In the genomic region with DNA sequence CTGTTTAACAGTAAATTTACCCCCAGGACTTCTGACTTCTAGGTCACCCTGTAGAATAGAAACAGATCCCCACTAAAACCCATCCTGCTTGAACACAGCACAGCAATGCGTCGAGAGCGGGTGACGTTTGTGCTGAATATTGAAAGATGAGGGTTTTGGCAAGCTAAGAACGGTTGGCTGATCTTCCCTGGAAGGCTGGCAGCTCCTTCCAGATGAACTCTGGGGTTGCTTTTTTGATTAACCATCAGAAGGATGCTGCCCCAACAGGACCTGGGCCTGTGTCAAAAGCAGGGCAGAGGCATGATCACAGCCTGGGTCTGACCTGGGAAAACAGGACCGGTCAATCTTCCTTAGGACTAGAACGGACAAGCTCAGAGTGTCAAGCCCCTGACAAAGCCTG, we compare ENCODE assay signal across 19 mouse cellular contexts. TPM values are rescaled to one million over a fixed set of nuclear protein-coding genes. Genes with fewer than 3 reads are reported as not detected.
A peak's percentile ranks its signal among the peaks of the same experiment; 100 is the strongest.
DNase-seq lines count a peak whose midpoint lies in the region; ATAC-seq and TF ChIP-seq lines count a peak whose summit lies in the region.
"Had no signal": no experiment of that assay in that cellular context is flagged by ENCODE, and none has a peak within 500 bp of the region (broad histone marks: within the 10 kb centered on the region; RNA-seq: fewer than 3 reads in every experiment).

No protein-coding gene starts in this region.

- no peak overlapping the region for H3K4me2 ChIP-seq in midbrain, embryonic 13.5 days (replicated peaks)
- H3K4me2 ChIP-seq in midbrain, postnatal 0 days (ENCODE audit: low read depth, low read length, poor library complexity, severe bottlenecking) = no peak overlapping the region
- H3K4me2 ChIP-seq: embryonic facial prominence, embryonic 12.5 days; forebrain, embryonic 13.5 days; forebrain, embryonic 15.5 days had no signal

- peak; percentile 59 for DNase-seq in embryo, embryonic 10 days (ENCODE audit: low spot score)
- DNase-seq in embryo, embryonic 9.5 days (ENCODE audit: extremely low spot score) = no peak
- DNase-seq in midbrain, postnatal 0 days (ENCODE audit: low spot score) = no peak
- no peak for DNase-seq in thymus, adult 2 months
- DNase-seq in thymus, adult 18-20 months = no peak
- DNase-seq in embryonic facial prominence, embryonic 10.5 days (ENCODE audit: low spot score) = no peak
- DNase-seq in cerebellum, adult 18-20 months = no peak
- DNase-seq: adrenal gland, adult 2 months; adrenal gland, postnatal 10 days; adrenal gland, postnatal 25 days; cerebellum, adult 11-12 months; cerebellum, adult 8-10 months; cerebellum, adult 9-11 months; cerebellum, postnatal 25 days; forebrain, postnatal 0 days had no signal

- TF ChIP-seq CTCF in midbrain, postnatal 0 days (IDR thresholded peaks at IDR 0.05) = no peak
- TF ChIP-seq CTCF in thymus, adult 2 months (IDR thresholded peaks at IDR 0.05; ENCODE audit: borderline replicate concordance, control insufficient read depth, extremely low read depth, insufficient read depth, low read length, poor library complexity) = no peak

- no peak for TF ChIP-seq POLR2A in thymus, adult 2 months (IDR thresholded peaks at IDR 0.05; ENCODE audit: control insufficient read depth, extremely low read depth, insufficient read depth, low read length, poor library complexity)

- H3K4me1 ChIP-seq in midbrain, embryonic 13.5 days (replicated peaks) = peaks cover 39% of the 10 kb centered on the region
- H3K4me1 ChIP-seq in midbrain, postnatal 0 days (ENCODE audit: insufficient read depth, low read length) = no peaks in the 10 kb centered on the region
- H3K4me1 ChIP-seq in thymus, adult 2 months (replicated peaks; ENCODE audit: control insufficient read depth, insufficient read depth, low read length) = peaks cover 66% of the 10 kb centered on the region
- H3K4me1 ChIP-seq in embryonic facial prominence, embryonic 10.5 days = peaks cover 66% of the 10 kb centered on the region

- no peaks in the 10 kb centered on the region for H3K9me3 ChIP-seq in midbrain, embryonic 13.5 days
- no peaks in the 10 kb centered on the region for H3K9me3 ChIP-seq in midbrain, postnatal 0 days (ENCODE audit: low read length)
- no peaks in the 10 kb centered on the region for H3K9me3 ChIP-seq in embryonic facial prominence, embryonic 10.5 days
- H3K9me3 ChIP-seq: embryonic facial prominence, embryonic 12.5 days; forebrain, embryonic 13.5 days; forebrain, embryonic 15.5 days had no signal

- no peak overlapping the region for H3K4me3 ChIP-seq in midbrain, embryonic 13.5 days (replicated peaks)
- H3K4me3 ChIP-seq in midbrain, postnatal 0 days (ENCODE audit: low read depth, low read length) = no peak overlapping the region
- H3K4me3 ChIP-seq in thymus, adult 2 months (ENCODE audit: control insufficient read depth, insufficient read depth, low read length) = no peak overlapping the region
- no peak overlapping the region for H3K4me3 ChIP-seq in embryonic facial prominence, embryonic 10.5 days
- H3K4me3 ChIP-seq: embryonic facial prominence, embryonic 12.5 days; forebrain, embryonic 13.5 days; forebrain, embryonic 15.5 days had no signal

- WGBS in midbrain, embryonic 13.5 days = 63% methylated on average over 7 of the region's 7 CpGs
- WGBS in midbrain, postnatal 0 days = 76% methylated on average over 7 of the region's 7 CpGs
- 70% methylated on average over 7 of the region's 7 CpGs for WGBS in thymus, adult 2 months
- 46% methylated on average over 7 of the region's 7 CpGs for WGBS in embryonic facial prominence, embryonic 10.5 days

- no peak overlapping the region for H3K27ac ChIP-seq in midbrain, embryonic 13.5 days
- no peak overlapping the region for H3K27ac ChIP-seq in midbrain, postnatal 0 days (ENCODE audit: low read depth, low read length)
- H3K27ac ChIP-seq in thymus, adult 2 months (ENCODE audit: control insufficient read depth, insufficient read depth, low read length) = peak overlapping the region; percentile 98
- H3K27ac ChIP-seq in embryonic facial prominence, embryonic 10.5 days (replicated peaks) = peak overlapping the region; percentile 26
- H3K27ac ChIP-seq: embryonic facial prominence, embryonic 12.5 days; forebrain, embryonic 13.5 days; forebrain, embryonic 15.5 days had no signal

- H3K27me3 ChIP-seq in midbrain, embryonic 13.5 days = peaks cover 56% of the 10 kb centered on the region
- peaks cover 8% of the 10 kb centered on the region for H3K27me3 ChIP-seq in midbrain, postnatal 0 days (ENCODE audit: insufficient read depth, low read length)
- H3K27me3 ChIP-seq in thymus, adult 2 months (ENCODE audit: control insufficient read depth, insufficient read depth, low read length) = no peaks in the 10 kb centered on the region
- H3K27me3 ChIP-seq in embryonic facial prominence, embryonic 10.5 days (replicated peaks; ENCODE audit: low read depth, poor library complexity, severe bottlenecking) = peaks cover 91% of the 10 kb centered on the region

- H3K36me3 ChIP-seq in midbrain, embryonic 13.5 days = no peaks in the 10 kb centered on the region
- no peaks in the 10 kb centered on the region for H3K36me3 ChIP-seq in midbrain, postnatal 0 days (ENCODE audit: insufficient read depth, low read length)
- H3K36me3 ChIP-seq in thymus, adult 2 months (ENCODE audit: control insufficient read depth, insufficient read depth, low read length) = peaks cover 6% of the 10 kb centered on the region; the same call in 1 of the 2 replicates
- H3K36me3 ChIP-seq in embryonic facial prominence, embryonic 10.5 days (replicated peaks) = no peaks in the 10 kb centered on the region
- H3K36me3 ChIP-seq: embryonic facial prominence, embryonic 12.5 days; forebrain, embryonic 15.5 days had no signal

- ATAC-seq in midbrain, embryonic 13.5 days = no peak
- ATAC-seq in midbrain, postnatal 0 days (ENCODE audit: low FRiP score) = no peak
- ATAC-seq: forebrain, embryonic 13.5 days; forebrain, embryonic 15.5 days; forebrain, postnatal 0 days had no signal

- 0 out of 2 replicates have a peak overlapping the region, but pooled peaks have one; percentile 12 for H3K9ac ChIP-seq in midbrain, embryonic 13.5 days (replicated peaks)
- H3K9ac ChIP-seq in midbrain, postnatal 0 days (replicated peaks; ENCODE audit: low read length, poor library complexity, severe bottlenecking) = no peak overlapping the region
- H3K9ac ChIP-seq: embryonic facial prominence, embryonic 12.5 days; forebrain, embryonic 13.5 days; forebrain, embryonic 15.5 days; forebrain, postnatal 0 days had no signal

RNA-seq across cellular contexts. Expression of a gene that starts 53.7 kb away (rescaled TPM):
- polyA plus RNA-seq in midbrain, embryonic 13.5 days (2015; fragmentation: Nextera tagmentation; extraction: Ambion mirVana) = 1.6 and 2.2 TPM in 2 replicates
- total RNA-seq in midbrain, postnatal 0 days (2014; rRNA removed) = 0.66 TPM in 1 of 2 replicates, not detected in the other
- polyA plus RNA-seq in midbrain, postnatal 0 days (2015; fragmentation: Nextera tagmentation; extraction: Ambion mirVana) = 0.59 and 0.83 TPM in 2 replicates
- 559 and 663 TPM in 2 replicates for polyA plus RNA-seq in thymus, adult 2 months (2012; rRNA removed)
- 1.6 and 1.7 TPM in 2 replicates for polyA plus RNA-seq in embryonic facial prominence, embryonic 10.5 days (2016; fragmentation: Nextera tagmentation; extraction: Ambion mirVana)

Comparison
In these comparisons a context has a peak if more than half of its experiments do, and no peak if none do; other contexts are left out.
1. H3K27ac ChIP-seq: peak in thymus, adult 2 months (single experiment) and embryonic facial prominence, embryonic 10.5 days (single experiment); none in midbrain, embryonic 13.5 days (single experiment) and midbrain, postnatal 0 days (single experiment).
2. RNA of a gene that starts 53.7 kb away (polyA plus RNA-seq): 559 to 663 TPM in thymus, adult 2 months; 1.6 to 2.2 TPM in midbrain, embryonic 13.5 days, 1.6 to 1.7 TPM in embryonic facial prominence, embryonic 10.5 days and 0.59 to 0.83 TPM in midbrain, postnatal 0 days; every median in the first group is over 100 times any median in the second.